Mouse (Mus musculus): ENCODE results near the gene Fbll1. TPM values are rescaled to one million over a fixed set of nuclear protein-coding genes. Genes with fewer than 3 reads are reported as not detected.
A peak's percentile ranks its signal among the peaks of the same experiment; 100 is the strongest.

Gene Fbll1
- polyA plus RNA-seq, 1 experiment from 2014 or later: 4.8 TPM

GRCm38 (mm10) chr11:35754906-35755418 lies 43.7 kb downstream of the Fbll1 start:
- no peak overlapping the region for H3K27ac ChIP-seq (ENCODE audit: low read depth, low read length)
- H3K27me3 ChIP-seq (replicated peaks; ENCODE audit: control insufficient read depth, insufficient read depth, low read length): no peaks in the 10 kb centered on the region
- no peak for ATAC-seq
- H3K9ac ChIP-seq (ENCODE audit: low read depth, low read length): no peak overlapping the region
- no peaks in the 10 kb centered on the region for H3K36me3 ChIP-seq (ENCODE audit: control insufficient read depth, insufficient read depth, low read length)
- no peak overlapping the region for H3K4me3 ChIP-seq (ENCODE audit: low read length)
- H3K4me2 ChIP-seq (ENCODE audit: low read length): no peak overlapping the region
- 79% methylated on average over 4 of the region's 4 CpGs for WGBS
- no peaks in the 10 kb centered on the region for H3K4me1 ChIP-seq (ENCODE audit: control insufficient read depth, insufficient read depth, low read depth, low read length)
- H3K9me3 ChIP-seq (ENCODE audit: control insufficient read depth, low read length): no peaks in the 10 kb centered on the region

DNA sequence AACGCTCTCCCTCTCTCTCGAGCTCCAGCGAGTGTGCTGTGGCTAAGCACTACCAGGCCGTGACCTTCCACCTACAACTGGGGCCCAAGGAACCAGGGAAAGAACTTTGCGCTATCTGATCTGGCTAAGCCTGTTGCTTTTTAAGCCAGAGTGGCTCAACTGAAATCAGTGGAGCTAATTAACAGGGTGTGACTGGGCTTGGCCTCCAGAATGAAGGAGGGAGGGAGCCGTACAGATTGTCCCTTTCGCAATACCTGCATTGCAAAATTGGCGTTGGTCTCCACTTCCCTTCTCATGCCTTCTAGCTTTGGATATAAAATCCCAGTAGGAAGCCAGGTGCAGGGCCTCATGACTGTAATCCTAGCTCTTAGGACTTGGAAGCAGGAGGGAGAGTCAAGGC lies 48.1 kb downstream of the Fbll1 start:
- Histone ChIP-seq H3K27me3 (replicated peaks; ENCODE audit: control insufficient read depth, insufficient read depth, low read length) (no peaks in the 10 kb centered on the region), H3K9ac (ENCODE audit: low read depth, low read length) (no peak overlapping the region)

More for the DNA sequence above, 48.1 kb downstream of the Fbll1 start:
- no peak for ATAC-seq
- H3K36me3 ChIP-seq (ENCODE audit: control insufficient read depth, insufficient read depth, low read length): no peaks in the 10 kb centered on the region
- H3K9me3 ChIP-seq (ENCODE audit: control insufficient read depth, low read length): no peaks in the 10 kb centered on the region
- no peak overlapping the region for H3K4me3 ChIP-seq (ENCODE audit: low read length)
- no peak overlapping the region for H3K27ac ChIP-seq (ENCODE audit: low read depth, low read length)
- WGBS: 83% methylated on average over 8 of the region's 8 CpGs
- no peak overlapping the region for H3K4me2 ChIP-seq (ENCODE audit: low read length)
- H3K4me1 ChIP-seq (ENCODE audit: control insufficient read depth, insufficient read depth, low read depth, low read length): no peaks in the 10 kb centered on the region

MicroRNAs within 50 kb of the gene (microRNA counts, 519-probe panel; counts per million panel counts)
- microRNA mmu-miR-103: 3,630 counts per million, percentile 93 among the panel's probes with 10 or more counts

Small RNA genes lying within 50 kb of the gene (microRNA-seq; reads per million reads assigned to microRNA genes)
- 2.7 reads per million, percentile 6 among the genes with 10 or more reads in this experiment for gene Mir103-1

Other genes with a start within 250 kb of the Fbll1 start
- gene Pank3, start 29.4 kb downstream of the Fbll1 start, polyA plus RNA-seq (2015; fragmentation: Nextera tagmentation; extraction: Ambion mirVana): 16.6 and 18.4 TPM in 2 replicates
- 64.9 and 70.3 TPM in 2 replicates for gene Rars, start 35.6 kb upstream of the Fbll1 start, polyA plus RNA-seq (2015; fragmentation: Nextera tagmentation; extraction: Ambion mirVana)
- gene Wwc1, start 181.6 kb upstream of the Fbll1 start, polyA plus RNA-seq (2015; fragmentation: Nextera tagmentation; extraction: Ambion mirVana): 6.4 and 7.8 TPM in 2 replicates